12 mouse cellular contexts compared by ENCODE assay signal in the genomic region with DNA sequence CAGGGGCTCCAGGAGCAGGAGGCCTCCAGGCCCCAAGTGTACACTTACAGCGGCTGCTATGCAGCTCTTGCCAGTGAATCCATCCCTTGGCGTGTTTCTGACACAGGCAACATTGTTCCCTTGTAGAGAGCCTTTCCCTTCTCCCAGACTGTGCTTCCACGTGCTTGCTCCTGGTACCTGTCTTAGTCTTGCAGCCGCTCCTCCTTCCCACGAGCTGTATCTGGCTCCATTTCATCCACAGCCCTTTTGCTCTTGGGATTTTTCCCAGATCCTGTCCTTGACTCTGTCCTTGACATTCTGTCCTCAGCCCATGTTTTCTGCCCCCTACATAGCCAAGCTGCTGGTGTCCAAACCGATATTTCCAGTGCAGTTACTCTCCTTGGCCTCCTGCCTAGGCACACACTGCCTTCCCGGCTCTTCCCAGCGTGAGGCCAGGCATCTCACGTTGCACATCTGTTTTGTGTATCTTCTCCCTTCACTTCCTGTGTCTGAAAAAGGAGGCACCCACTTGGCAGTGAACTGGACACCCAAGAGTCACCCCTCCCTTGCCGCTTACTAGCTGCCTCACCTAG. TPM values are rescaled to one million over a fixed set of nuclear protein-coding genes. Genes with fewer than 3 reads are reported as not detected.
DNase-seq lines count a peak whose midpoint lies in the region; ATAC-seq and TF ChIP-seq lines count a peak whose summit lies in the region.
"Had no signal": no experiment of that assay in that cellular context is flagged by ENCODE, and none has a peak within 500 bp of the region (broad histone marks: within the 10 kb centered on the region; RNA-seq: fewer than 3 reads in every experiment).

No protein-coding gene starts in this region.

- no peak overlapping the region for H3K9ac ChIP-seq in neural tube, embryonic 14.5 days (replicated peaks; ENCODE audit: low read depth, low read length)

- ATAC-seq in neural tube, embryonic 14.5 days (ENCODE audit: low read depth) = no peak
- ATAC-seq: activated CD4-positive, CD25-positive, alpha-beta regulatory T cell, adult 4 months; intestine, embryonic 16.5 days had no signal

- no peaks in the 10 kb centered on the region for H3K9me3 ChIP-seq in neural tube, embryonic 14.5 days (ENCODE audit: control insufficient read depth, low read length)

- H3K4me3 ChIP-seq in lung, adult 2 months (replicated peaks; ENCODE audit: extremely low read depth, low read depth, low read length) = no peak overlapping the region
- no peak overlapping the region for H3K4me3 ChIP-seq in neural tube, embryonic 14.5 days (ENCODE audit: low read depth, low read length)
- H3K4me3 ChIP-seq: layer of hippocampus, adult 2 months had no signal

- WGBS in lung, adult 2 months = 58% methylated on average over 10 of the region's 10 CpGs
- 70% methylated on average over 10 of the region's 10 CpGs for WGBS in neural tube, embryonic 14.5 days

- TF ChIP-seq CTCF in lung, adult 2 months (IDR thresholded peaks at IDR 0.05; ENCODE audit: insufficient read depth, low read length) = no peak

- no peak overlapping the region for H3K4me2 ChIP-seq in neural tube, embryonic 14.5 days (ENCODE audit: low read depth, low read length)

- peak; percentile 14 for DNase-seq in lung, postnatal 10 days
- DNase-seq in lung, adult 2 months = no peak
- DNase-seq in gastrocnemius, adult 18-20 months (ENCODE audit: low spot score) = peak; percentile 88
- peak; percentile 74 for DNase-seq in heart, adult 8-10 months (ENCODE audit: low spot score)
- no peak for DNase-seq in left cerebral cortex, adult 18-20 months (ENCODE audit: low spot score in 2 of 2)
- DNase-seq in spleen, postnatal 10 days (ENCODE audit: low spot score in 2 of 2) = no peak
- DNase-seq: cerebellum, adult 18-20 months; lung, postnatal 36 days had no signal

- TF ChIP-seq POLR2A in lung, adult 2 months (IDR thresholded peaks at IDR 0.05; ENCODE audit: borderline replicate concordance, extremely low read depth, low read depth, low read length) = no peak

- H3K27ac ChIP-seq in neural tube, embryonic 14.5 days (ENCODE audit: low read depth, low read length) = 0 out of 2 replicates have a peak overlapping the region, but pooled peaks have one; percentile 34
- H3K27ac ChIP-seq: layer of hippocampus, adult 2 months had no signal

- H3K4me1 ChIP-seq in lung, adult 2 months (ENCODE audit: control insufficient read depth, insufficient read depth, low read length) = no peaks in the 10 kb centered on the region
- H3K4me1 ChIP-seq in neural tube, embryonic 14.5 days (ENCODE audit: control insufficient read depth, insufficient read depth, low read length) = no peaks in the 10 kb centered on the region

- H3K36me3 ChIP-seq in neural tube, embryonic 14.5 days (ENCODE audit: control insufficient read depth, insufficient read depth, low read length) = no peaks in the 10 kb centered on the region

- no peaks in the 10 kb centered on the region for H3K27me3 ChIP-seq in neural tube, embryonic 14.5 days (ENCODE audit: control insufficient read depth, insufficient read depth, low read length)

RNA-seq across cellular contexts. Expression of gene Uaca, which starts 34.8 kb away (rescaled TPM):
- polyA plus RNA-seq in lung, adult 2 months (2012; rRNA removed) = 7.0 and 13.8 TPM in 2 replicates
- total RNA-seq in gastrocnemius, adult 18-20 months (2021) = 100 to 1,000 TPM; 137 to 171 TPM
- total RNA-seq in heart, adult 8-10 months (2022) = 10 to 100 TPM; 47.1 to 58.4 (median 50.7) TPM
- polyA plus RNA-seq in neural tube, embryonic 14.5 days (2014; fragmentation: Nextera tagmentation; extraction: Ambion mirVana) = 4.8 and 11.5 TPM in 2 replicates
- 1 to 10 TPM; 7.7 to 9.2 TPM for total RNA-seq in left cerebral cortex, adult 18-20 months (2021)
- polyA plus RNA-seq: activated CD4-positive, CD25-positive, alpha-beta regulatory T cell, adult 4 months had no signal

RNA-seq across cellular contexts. Expression of gene Larp6, which starts 46.7 kb away (rescaled TPM):
- polyA plus RNA-seq in lung, adult 2 months (2012; rRNA removed) = 1.9 and 2.2 TPM in 2 replicates
- 1 to 10 TPM; 1.1 to 1.2 TPM for total RNA-seq in gastrocnemius, adult 18-20 months (2021)
- 1 to 10 TPM; 1.1 to 2.0 (median 1.7) TPM for total RNA-seq in heart, adult 8-10 months (2022)
- 18.2 and 22.4 TPM in 2 replicates for polyA plus RNA-seq in neural tube, embryonic 14.5 days (2014; fragmentation: Nextera tagmentation; extraction: Ambion mirVana)
- total RNA-seq in left cerebral cortex, adult 18-20 months (2021) = 10 to 100 TPM; 37.6 to 41.6 TPM
- polyA plus RNA-seq: activated CD4-positive, CD25-positive, alpha-beta regulatory T cell, adult 4 months had no signal

Comparison
In these comparisons a context has a peak if more than half of its experiments do, and no peak if none do; other contexts are left out.
1. DNase-seq: peak in lung, postnatal 10 days (single experiment), gastrocnemius, adult 18-20 months (single experiment) and heart, adult 8-10 months (single experiment); none in lung, adult 2 months (single experiment), left cerebral cortex, adult 18-20 months (0 of 2) and spleen, postnatal 10 days (0 of 2).
2. RNA of gene Uaca, which starts 34.8 kb away (total RNA-seq): 137 to 171 TPM in gastrocnemius, adult 18-20 months and 47.1 to 58.4 TPM in heart, adult 8-10 months; 7.7 to 9.2 TPM in left cerebral cortex, adult 18-20 months; every median in the first group is over 4 times any median in the second.
3. RNA of gene Larp6, which starts 46.7 kb away (total RNA-seq): 37.6 to 41.6 TPM in left cerebral cortex, adult 18-20 months; 1.1 to 2.0 TPM in heart, adult 8-10 months and 1.1 to 1.2 TPM in gastrocnemius, adult 18-20 months; every median in the first group is over 10 times any median in the second.